ENCODE assay signal across 21 mouse cellular contexts in genomic region chr13:114143247-114143646, GRCm38 (mm10).
"Had no signal": no experiment of that assay in that cellular context is flagged by ENCODE, and none has a peak within 500 bp of the region (broad histone marks: within the 10 kb centered on the region; RNA-seq: fewer than 3 reads in every experiment).

No protein-coding gene starts in this region.

- H3K9me3 ChIP-seq: limb, embryonic 15.5 days; liver, embryonic 15.5 days; midbrain, embryonic 10.5 days; midbrain, embryonic 13.5 days; neural tube, embryonic 12.5 days; neural tube, embryonic 15.5 days had no signal

- H3K4me3 ChIP-seq: limb, embryonic 15.5 days; liver, embryonic 15.5 days; megakaryocyte, embryonic 14.5 days; midbrain, embryonic 10.5 days; midbrain, embryonic 13.5 days; myocyte; neural tube, embryonic 12.5 days; neural tube, embryonic 15.5 days had no signal

- H3K4me2 ChIP-seq: limb, embryonic 15.5 days; liver, embryonic 15.5 days; lung, embryonic 14.5 days; midbrain, embryonic 13.5 days; neural tube, embryonic 12.5 days; neural tube, embryonic 15.5 days had no signal

- H3K27ac ChIP-seq: limb, embryonic 15.5 days; liver, embryonic 15.5 days; midbrain, embryonic 10.5 days; midbrain, embryonic 13.5 days; neural tube, embryonic 12.5 days; neural tube, embryonic 15.5 days had no signal

- H3K4me1 ChIP-seq: liver, embryonic 15.5 days; megakaryocyte, embryonic 14.5 days had no signal

- H3K27me3 ChIP-seq: limb, embryonic 15.5 days; liver, embryonic 15.5 days; megakaryocyte, embryonic 14.5 days; midbrain, embryonic 13.5 days; neural tube, embryonic 12.5 days; neural tube, embryonic 15.5 days had no signal

- ATAC-seq: midbrain, embryonic 13.5 days; midbrain, embryonic 16.5 days had no signal

- H3K9ac ChIP-seq: limb, embryonic 15.5 days; liver, embryonic 15.5 days; lung, embryonic 14.5 days; midbrain, embryonic 13.5 days; neural tube, embryonic 12.5 days; neural tube, embryonic 15.5 days had no signal

- DNase-seq: lung, adult 18-20 months; lung, embryonic 14.5 days; lung, postnatal 10 days; lung, postnatal 4 days; retina, postnatal 1 day; right cerebral cortex, adult 18-20 months; right cerebral cortex, postnatal 25 days; right cerebral cortex, postnatal 4 days; spleen, adult 18-20 months; thymus, adult 18-20 months; thymus, postnatal 14 days; thymus, postnatal 36 days had no signal

- H3K36me3 ChIP-seq: limb, embryonic 15.5 days; liver, embryonic 15.5 days; midbrain, embryonic 10.5 days; midbrain, embryonic 13.5 days; neural tube, embryonic 12.5 days; neural tube, embryonic 15.5 days had no signal
